Comparison of ENCODE assay signal across 8 mouse cellular contexts in genomic region chrX:12839406-12840159, GRCm38 (mm10).
DNase-seq lines count a peak whose midpoint lies in the region; ATAC-seq and TF ChIP-seq lines count a peak whose summit lies in the region.

No protein-coding gene starts in this region.

- TF ChIP-seq CTCF in embryonic fibroblast, embryonic 13.5 days (IDR thresholded peaks at IDR 0.05; ENCODE audit: borderline replicate concordance, insufficient read depth, low read length): no peak

- peaks cover 3% of the 10 kb centered on the region; the same call in 1 of the 2 replicates for H3K4me1 ChIP-seq in embryonic fibroblast, embryonic 13.5 days (ENCODE audit: control insufficient read depth, insufficient read depth, low read length)
- H3K4me1 ChIP-seq in neural tube, embryonic 12.5 days: no peaks in the 10 kb centered on the region

- peak overlapping the region; percentile 42 for H3K4me3 ChIP-seq in embryonic fibroblast, embryonic 13.5 days (ENCODE audit: insufficient read depth, low read length)
- H3K4me3 ChIP-seq in neural tube, embryonic 12.5 days: peak overlapping the region; percentile 15; the same call in 1 of the 2 replicates

- 12% methylated on average over 9 of the region's 11 CpGs for WGBS in neural tube, embryonic 12.5 days

- no peak for TF ChIP-seq POLR2A in embryonic fibroblast, embryonic 13.5 days (IDR thresholded peaks at IDR 0.05; ENCODE audit: low read depth, low read length)

- ATAC-seq in neural tube, embryonic 12.5 days (ENCODE audit: low FRiP score, low read depth): peak; percentile 82

- no peaks in the 10 kb centered on the region for H3K27me3 ChIP-seq in neural tube, embryonic 12.5 days (replicated peaks)

- peak; percentile 85 for DNase-seq in ES-CJ7 (ENCODE audit: low read depth, low spot score)
- peak; percentile 94 for DNase-seq in brain, adult 2 months (ENCODE audit: low read depth, low spot score)
- peak; percentile 45 for DNase-seq in heart, postnatal 4 days
- peak; percentile 65 for DNase-seq in layer of hippocampus, adult 11-12 months (ENCODE audit: low spot score)
- peak; percentile 18 to 61 for DNase-seq in lung, adult 18-20 months
- DNase-seq in urinary bladder, adult 2 months (ENCODE audit: low spot score): no peak

- H3K36me3 ChIP-seq in neural tube, embryonic 12.5 days: no peaks in the 10 kb centered on the region

- H3K27ac ChIP-seq in embryonic fibroblast, embryonic 13.5 days (ENCODE audit: insufficient read depth, low read length): peak overlapping the region; percentile 93
- peak overlapping the region; percentile 80 for H3K27ac ChIP-seq in neural tube, embryonic 12.5 days

- peak overlapping the region; percentile 49 for H3K4me2 ChIP-seq in neural tube, embryonic 12.5 days (replicated peaks)

- no peaks in the 10 kb centered on the region for H3K9me3 ChIP-seq in neural tube, embryonic 12.5 days

- H3K9ac ChIP-seq in neural tube, embryonic 12.5 days: no peak overlapping the region
